Mouse (Mus musculus): ENCODE data around the gene Abtb1. TPM values are rescaled to one million over a fixed set of nuclear protein-coding genes. Genes with fewer than 3 reads are reported as not detected.

The Abtb1 gene
- total RNA-seq (2014; rRNA removed) (60.2 and 65.7 TPM in 2 replicates), polyA plus RNA-seq (2015; fragmentation: Nextera tagmentation; extraction: Ambion mirVana) (29.2 and 34.9 TPM in 2 replicates)

DNA sequence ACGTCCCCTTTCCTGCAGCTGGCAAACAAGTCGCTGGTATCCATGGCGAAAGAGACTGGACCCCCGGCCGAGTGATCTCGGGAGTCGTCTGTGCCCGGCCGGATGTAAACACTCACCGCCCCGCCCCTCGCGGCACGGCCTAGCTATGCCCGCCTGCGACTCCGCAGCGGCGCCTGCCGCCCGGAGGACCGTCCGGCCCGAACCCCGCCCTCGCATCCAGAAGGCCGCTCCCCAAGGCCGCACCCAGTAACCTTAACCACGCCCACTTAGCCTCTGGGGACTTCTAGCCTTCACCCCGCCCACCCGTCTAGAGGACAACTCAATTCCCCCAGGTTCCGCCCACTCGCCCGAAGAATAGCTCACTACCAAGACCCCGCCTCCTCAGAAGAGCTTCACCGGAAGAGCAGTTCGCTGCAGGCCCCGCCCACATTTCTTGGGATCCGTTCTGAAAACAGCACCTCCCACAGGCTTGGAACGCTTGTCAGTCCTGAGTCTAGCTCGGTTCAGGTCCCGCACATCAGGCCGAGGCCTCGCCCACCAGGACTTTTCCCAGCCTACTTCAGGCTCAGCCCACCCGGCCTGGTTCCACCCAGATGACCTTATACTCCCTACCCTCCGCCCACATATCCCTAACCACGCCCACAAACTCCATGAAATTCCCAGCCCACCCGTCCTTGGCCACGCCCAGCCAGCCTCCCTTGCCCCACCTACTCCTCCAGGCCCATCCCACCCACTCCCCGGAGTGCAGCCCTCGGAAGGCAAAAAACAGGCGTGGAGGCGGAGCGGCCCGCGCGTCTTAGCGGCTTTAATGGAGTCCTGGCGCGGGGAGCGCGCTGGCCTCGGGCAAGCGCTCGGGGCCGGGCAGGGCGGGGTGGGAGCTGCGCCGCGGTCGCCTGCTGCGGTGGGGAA, at the start of gene Abtb1:
TSS of gene Abtb1 (minus strand) at position 204 of the 909 bp plus-strand sequence.
- peak; percentile 66 for TF ChIP-seq CTCF (IDR thresholded peaks at IDR 0.05)
- under 1% methylated on average over 67 of the region's 72 CpGs for WGBS
- H3K36me3 ChIP-seq (ENCODE audit: insufficient read depth, low read length) = peaks cover 51% of the 10 kb centered on the region
- peak; percentile 99 for DNase-seq (ENCODE audit: low spot score)
- H3K4me1 ChIP-seq (ENCODE audit: insufficient read depth, low read length) = peaks cover 7% of the 10 kb centered on the region
- no peaks in the 10 kb centered on the region for H3K9me3 ChIP-seq (ENCODE audit: low read length)
- peak within 1 kb of the TSS; percentile 89 for H3K4me2 ChIP-seq (ENCODE audit: low read depth, low read length, poor library complexity, severe bottlenecking)
- ATAC-seq (ENCODE audit: low FRiP score) = peak; percentile 93
- H3K27me3 ChIP-seq (ENCODE audit: insufficient read depth, low read length) = no peaks in the 10 kb centered on the region
- peak within 1 kb of the TSS; percentile 82 for H3K27ac ChIP-seq (ENCODE audit: low read depth, low read length)
- peak within 1 kb of the TSS; percentile 82 for H3K9ac ChIP-seq (replicated peaks; ENCODE audit: low read length, poor library complexity, severe bottlenecking)
- H3K4me3 ChIP-seq (ENCODE audit: low read depth, low read length) = peak within 1 kb of the TSS; percentile 73

DNA sequence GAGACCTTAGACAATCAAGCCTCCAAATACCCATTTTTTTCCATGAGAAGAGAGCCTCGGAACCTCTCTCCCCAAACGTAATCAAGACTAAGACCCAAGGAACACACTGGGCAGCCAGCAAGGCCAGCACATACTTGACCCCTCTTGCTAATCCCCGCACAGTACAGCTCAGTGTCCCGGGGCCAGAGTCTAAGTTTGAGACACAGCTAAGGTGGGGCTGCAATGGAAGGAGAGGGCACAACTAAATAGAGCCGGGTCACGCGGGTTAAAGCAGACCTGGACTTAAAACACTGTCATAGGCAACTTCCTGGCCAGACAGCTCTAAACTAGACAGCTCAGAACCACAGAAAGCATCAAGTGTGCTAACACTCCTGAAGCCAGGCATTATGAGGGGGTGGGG, 49.0 kb upstream of the Abtb1 start:
- TF ChIP-seq CTCF (IDR thresholded peaks at IDR 0.05) = no peak
- ATAC-seq (ENCODE audit: low FRiP score) (no peak), DNase-seq (ENCODE audit: low spot score) (no peak)
- H3K9me3 ChIP-seq (ENCODE audit: low read length) = no peaks in the 10 kb centered on the region
- 85% methylated on average over 7 of the region's 7 CpGs for WGBS
- H3K9ac ChIP-seq (replicated peaks; ENCODE audit: low read length, poor library complexity, severe bottlenecking) = no peak overlapping the region
- H3K4me2 ChIP-seq (ENCODE audit: low read depth, low read length, poor library complexity, severe bottlenecking) = no peak overlapping the region
- H3K36me3 ChIP-seq (ENCODE audit: insufficient read depth, low read length) = peaks cover 16% of the 10 kb centered on the region
- H3K27ac ChIP-seq (ENCODE audit: low read depth, low read length) = no peak overlapping the region
- no peak overlapping the region for H3K4me3 ChIP-seq (ENCODE audit: low read depth, low read length)
- no peaks in the 10 kb centered on the region for H3K27me3 ChIP-seq (ENCODE audit: insufficient read depth, low read length)
- H3K4me1 ChIP-seq (ENCODE audit: insufficient read depth, low read length) = no peaks in the 10 kb centered on the region

DNA sequence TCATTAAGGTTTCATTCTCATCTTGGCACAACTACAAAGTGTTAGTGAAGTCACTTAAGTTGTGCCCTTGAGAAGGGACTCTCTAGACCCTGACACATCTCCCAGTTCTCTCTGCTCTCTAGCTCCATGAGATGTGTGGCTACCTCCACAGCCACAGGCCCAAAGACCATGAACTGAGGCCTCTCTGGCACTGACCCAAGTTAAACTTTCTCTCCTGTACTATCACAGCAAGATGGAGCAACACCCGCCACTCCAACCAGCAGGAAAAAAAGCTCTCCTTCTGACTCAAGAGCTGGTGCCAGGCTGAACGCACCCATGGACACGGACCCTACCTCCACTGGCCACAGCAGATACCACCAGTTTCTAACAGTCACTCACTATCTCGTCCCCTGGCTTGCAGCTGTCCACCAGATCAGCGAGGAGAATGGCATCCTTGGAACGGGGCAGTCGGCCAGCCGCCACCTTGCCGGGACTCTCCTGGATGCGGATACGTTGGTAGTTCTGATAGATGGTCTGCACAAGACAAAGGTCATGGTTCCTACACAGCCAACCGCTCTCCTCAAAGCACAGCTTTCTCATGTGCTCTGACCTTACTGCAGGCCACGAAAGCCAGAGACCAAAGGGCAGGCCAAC, 47.7 kb upstream of the Abtb1 start:
- Histone ChIP-seq H3K9me3 (ENCODE audit: low read length) (no peaks in the 10 kb centered on the region), H3K27me3 (ENCODE audit: insufficient read depth, low read length) (no peaks in the 10 kb centered on the region), H3K4me3 (ENCODE audit: low read depth, low read length) (no peak overlapping the region), H3K4me2 (ENCODE audit: low read depth, low read length, poor library complexity, severe bottlenecking) (no peak overlapping the region), H3K27ac (ENCODE audit: low read depth, low read length) (no peak overlapping the region), H3K4me1 (ENCODE audit: insufficient read depth, low read length) (no peaks in the 10 kb centered on the region), H3K36me3 (ENCODE audit: insufficient read depth, low read length) (peaks cover 18% of the 10 kb centered on the region), H3K9ac (replicated peaks; ENCODE audit: low read length, poor library complexity, severe bottlenecking) (no peak overlapping the region)
- ATAC-seq (ENCODE audit: low FRiP score) = no peak
- TF ChIP-seq CTCF (IDR thresholded peaks at IDR 0.05) = no peak
- WGBS = 95% methylated on average over 13 of the region's 13 CpGs
- DNase-seq (ENCODE audit: low spot score) = no peak

DNA sequence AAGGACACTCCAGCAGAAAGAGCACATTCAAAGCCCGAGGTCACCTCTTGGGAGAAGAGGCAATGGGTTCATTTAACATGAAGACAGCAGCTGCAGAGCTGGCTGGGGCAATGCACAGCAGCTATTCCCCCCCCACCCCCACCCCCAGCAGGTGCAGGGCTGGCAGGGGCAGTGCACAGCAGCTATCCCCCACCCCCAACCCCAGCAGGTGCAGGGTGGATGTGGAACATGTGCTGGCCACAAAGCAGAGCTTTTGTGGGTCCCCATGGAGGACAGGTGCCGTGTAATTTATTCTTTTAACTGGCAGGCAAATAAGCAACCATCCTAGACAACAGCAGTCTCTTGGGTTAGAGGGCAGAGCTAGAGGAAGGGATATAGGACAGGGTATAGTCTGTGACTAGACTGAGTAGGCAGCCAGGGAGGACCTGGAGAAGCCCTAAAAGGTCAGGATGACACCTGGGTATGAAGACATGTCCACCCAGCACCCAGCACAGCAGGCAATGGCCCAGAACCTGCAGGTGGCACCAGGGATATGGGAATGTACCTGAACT, 44.7 kb upstream of the Abtb1 start:
- H3K4me1 ChIP-seq (ENCODE audit: insufficient read depth, low read length) = no peaks in the 10 kb centered on the region
- DNase-seq (ENCODE audit: low spot score) (peak; percentile 21), ATAC-seq (ENCODE audit: low FRiP score) (peak; percentile 45; the same call in 1 of the 2 replicates)
- no peak overlapping the region for H3K27ac ChIP-seq (ENCODE audit: low read depth, low read length)
- peaks cover 16% of the 10 kb centered on the region; the same call in 1 of the 2 replicates for H3K36me3 ChIP-seq (ENCODE audit: insufficient read depth, low read length)
- no peak overlapping the region for H3K9ac ChIP-seq (replicated peaks; ENCODE audit: low read length, poor library complexity, severe bottlenecking)
- WGBS = 43% methylated on average over 2 of the region's 2 CpGs
- H3K27me3 ChIP-seq (ENCODE audit: insufficient read depth, low read length) = no peaks in the 10 kb centered on the region
- H3K4me2 ChIP-seq (ENCODE audit: low read depth, low read length, poor library complexity, severe bottlenecking) = no peak overlapping the region
- no peak overlapping the region for H3K4me3 ChIP-seq (ENCODE audit: low read depth, low read length)
- no peaks in the 10 kb centered on the region for H3K9me3 ChIP-seq (ENCODE audit: low read length)
- no peak for TF ChIP-seq CTCF (IDR thresholded peaks at IDR 0.05)

DNA sequence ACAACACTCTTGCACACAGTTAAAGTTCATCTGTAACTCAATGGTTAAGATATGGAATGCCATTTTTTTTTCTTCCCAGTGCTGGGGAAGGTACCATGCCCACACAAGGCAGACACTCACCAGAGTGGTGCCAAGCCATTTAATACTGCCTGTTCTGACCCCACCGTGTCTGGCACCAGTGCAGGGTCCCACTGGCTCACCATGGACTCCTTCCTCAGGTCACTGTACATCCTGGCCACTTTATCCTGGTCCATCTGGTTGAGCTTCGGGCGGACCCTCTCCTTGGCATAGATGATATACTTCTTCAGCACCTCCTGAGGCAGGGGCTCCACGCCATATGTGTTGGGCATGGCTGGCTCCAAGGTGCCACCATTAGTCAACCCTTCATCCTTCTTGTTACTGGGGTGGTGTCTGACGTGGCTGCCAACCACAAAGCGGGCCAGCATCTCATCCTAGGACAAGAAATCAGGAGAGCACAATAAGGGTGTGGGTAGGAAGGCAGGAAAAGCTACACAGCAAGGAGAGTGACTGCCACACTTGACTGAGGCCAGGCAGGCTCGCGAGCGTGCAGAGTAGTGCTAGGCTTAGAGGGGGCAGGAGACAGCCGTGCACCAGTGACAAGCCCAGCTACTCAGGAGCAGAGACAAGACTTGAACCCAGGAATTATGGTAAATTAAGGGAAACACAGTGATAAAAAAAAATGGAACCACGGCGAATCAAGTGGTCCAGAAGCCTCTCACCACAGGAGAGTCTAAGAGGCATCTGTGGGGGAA, 44.0 kb upstream of the Abtb1 start:
- 85% methylated on average over 12 of the region's 12 CpGs for WGBS
- H3K9ac ChIP-seq (replicated peaks; ENCODE audit: low read length, poor library complexity, severe bottlenecking) = no peak overlapping the region
- DNase-seq (ENCODE audit: low spot score) = no peak
- H3K4me2 ChIP-seq (ENCODE audit: low read depth, low read length, poor library complexity, severe bottlenecking) = no peak overlapping the region
- no peak overlapping the region for H3K27ac ChIP-seq (ENCODE audit: low read depth, low read length)
- no peaks in the 10 kb centered on the region for H3K9me3 ChIP-seq (ENCODE audit: low read length)
- no peaks in the 10 kb centered on the region for H3K4me1 ChIP-seq (ENCODE audit: insufficient read depth, low read length)
- TF ChIP-seq CTCF (IDR thresholded peaks at IDR 0.05) = no peak
- no peak overlapping the region for H3K4me3 ChIP-seq (ENCODE audit: low read depth, low read length)
- peaks cover 15% of the 10 kb centered on the region; the same call in 1 of the 2 replicates for H3K36me3 ChIP-seq (ENCODE audit: insufficient read depth, low read length)
- ATAC-seq (ENCODE audit: low FRiP score) = no peak
- no peaks in the 10 kb centered on the region for H3K27me3 ChIP-seq (ENCODE audit: insufficient read depth, low read length)
